Mouse (Mus musculus) liver, embryonic 11.5 days (tissue): ENCODE results near the gene Coch. TPM values are rescaled to one million over a fixed set of nuclear protein-coding genes. Genes with fewer than 3 reads are reported as not detected.

ENCODE experiments used
- polyA plus RNA-seq: library from polyadenylated mRNA; unstranded; fragments of >200 nt; fragmentation: Nextera tagmentation; extraction: Ambion mirVana; gene quantifications from 2 replicates; pipeline ENCODE4 v1.2.1, GENCODE M21; 2014

Coch gene
- polyA plus RNA-seq, 1 experiment from 2014 or later = 1.9 TPM

Other genes with a start within 250 kb of the Coch start
- gene G2e3, start 245.3 kb upstream of the Coch start, polyA plus RNA-seq = 28.6 and 31.7 TPM in 2 replicates
- gene Scfd1, start 215.8 kb upstream of the Coch start, polyA plus RNA-seq = 72.1 and 80.1 TPM in 2 replicates
- 23.2 and 26.5 TPM in 2 replicates for gene Ap4s1, start 97.7 kb downstream of the Coch start, polyA plus RNA-seq
- gene Strn3, start 98.6 kb downstream of the Coch start, polyA plus RNA-seq = 30.3 and 31.0 TPM in 2 replicates
- 59.4 and 60.0 TPM in 2 replicates for gene Hectd1, start 236.2 kb downstream of the Coch start, polyA plus RNA-seq